Mouse (Mus musculus) fat pad, adult 2 months (tissue): ENCODE measurements around the gene Xxylt1.

Experiments used
- DNase-seq: peaks from one replicate; pipeline ENCODE4 v3.0.0-alpha.2; 2011; ENCODE audit warnings: low read depth, low spot score; ENCODE audit errors: extremely low read depth

Xxylt1 gene

GRCm38 (mm10) chr16:31062918-31063317 lies 18.3 kb downstream of the Xxylt1 start:
- DNase-seq, result no peak

- DNase-seq, result no peak
These were observed 19.9 kb downstream of the Xxylt1 start for GRCm38 (mm10) chr16:31061246-31061880.

GRCm38 (mm10) chr16:31060714-31061113 lies 20.5 kb downstream of the Xxylt1 start:
- no peak for DNase-seq

GRCm38 (mm10) chr16:31060226-31060625 lies 21.0 kb downstream of the Xxylt1 start:
- no peak for DNase-seq

- DNase-seq, result no peak
These were observed 21.5 kb downstream of the Xxylt1 start for GRCm38 (mm10) chr16:31059730-31060129.

GRCm38 (mm10) chr16:31052812-31053211 lies 28.4 kb downstream of the Xxylt1 start:
- DNase-seq, result no peak

- no peak for DNase-seq
These were observed 29.0 kb downstream of the Xxylt1 start for GRCm38 (mm10) chr16:31052177-31052726.

GRCm38 (mm10) chr16:31050701-31051100 lies 30.5 kb downstream of the Xxylt1 start:
- DNase-seq, result no peak

- no peak for DNase-seq
These were observed 33.0 kb downstream of the Xxylt1 start for GRCm38 (mm10) chr16:31048194-31048593.

- DNase-seq, result no peak
These were observed 33.9 kb downstream of the Xxylt1 start for GRCm38 (mm10) chr16:31047186-31047898.

GRCm38 (mm10) chr16:31046217-31046659 lies 35.0 kb downstream of the Xxylt1 start:
- DNase-seq, result no peak

- DNase-seq, result no peak
These were observed 36.0 kb downstream of the Xxylt1 start for GRCm38 (mm10) chr16:31045211-31045610.

- no peak for DNase-seq
These were observed 38.1 kb downstream of the Xxylt1 start for GRCm38 (mm10) chr16:31043136-31043535.

- DNase-seq, result no peak
These were observed 39.7 kb downstream of the Xxylt1 start for GRCm38 (mm10) chr16:31041566-31041965.

- DNase-seq, result no peak
These were observed 41.3 kb downstream of the Xxylt1 start for GRCm38 (mm10) chr16:31039803-31040459.

- DNase-seq, result no peak
These were observed 43.8 kb downstream of the Xxylt1 start for GRCm38 (mm10) chr16:31037431-31037830.

- no peak for DNase-seq
These were observed 45.5 kb downstream of the Xxylt1 start for GRCm38 (mm10) chr16:31035651-31036245.

- no peak for DNase-seq
These were observed 46.0 kb downstream of the Xxylt1 start for GRCm38 (mm10) chr16:31035235-31035634.

- DNase-seq, result no peak
These were observed 47.2 kb downstream of the Xxylt1 start for GRCm38 (mm10) chr16:31034051-31034450.

- no peak for DNase-seq
These were observed 51.3 kb downstream of the Xxylt1 start for GRCm38 (mm10) chr16:31029739-31030485.

GRCm38 (mm10) chr16:31027675-31028074 lies 53.6 kb downstream of the Xxylt1 start:
- no peak for DNase-seq
